ENCODE assay signal across 7 mouse cellular contexts in the genomic region with DNA sequence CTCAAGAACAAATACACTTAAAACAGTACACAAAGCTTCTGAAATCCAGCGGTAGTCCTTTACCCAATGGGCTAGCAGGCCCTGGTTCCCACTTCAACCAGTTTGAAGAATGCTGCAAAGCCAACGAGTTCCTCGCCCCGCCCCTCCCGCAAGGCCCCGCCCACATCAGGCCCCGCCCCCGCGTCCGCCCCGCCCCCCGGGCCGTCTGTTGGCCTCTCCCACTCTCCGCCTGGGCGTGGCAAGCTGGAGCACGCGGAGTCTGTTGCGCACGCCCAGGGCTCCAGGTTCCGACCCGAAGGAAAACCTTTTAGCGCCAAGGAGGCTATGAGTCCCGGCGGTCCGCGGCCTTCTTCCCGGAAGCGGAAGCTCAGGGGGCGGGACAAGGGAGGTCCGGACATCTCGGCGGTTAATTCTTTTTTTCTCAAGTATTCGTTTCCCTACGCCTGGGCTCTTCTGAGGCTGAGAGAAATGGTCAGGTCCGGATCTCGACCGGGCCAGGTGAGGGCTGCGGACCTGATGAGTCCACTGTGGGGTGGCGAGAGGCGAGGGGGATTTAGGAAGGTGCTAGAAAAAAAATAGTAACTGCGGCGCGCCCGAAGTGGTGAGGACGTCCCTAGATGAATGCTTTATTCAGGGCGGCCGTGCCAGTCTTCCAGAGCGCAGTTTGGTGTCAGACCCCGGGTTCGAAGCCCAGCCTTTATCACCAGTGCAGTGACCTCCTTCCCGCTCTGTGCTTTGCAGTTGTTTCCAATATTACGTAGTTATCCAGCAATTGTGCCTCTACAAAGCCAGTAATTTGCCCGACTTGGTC. TPM values are rescaled to one million over a fixed set of nuclear protein-coding genes. Genes with fewer than 3 reads are reported as not detected.
DNase-seq lines count a peak whose midpoint lies in the region; ATAC-seq and TF ChIP-seq lines count a peak whose summit lies in the region.

TSS of gene Ccdc14 (plus strand) at position 283 of the 811 bp plus-strand sequence.

- TF ChIP-seq POLR2A in small intestine, adult 2 months (IDR thresholded peaks at IDR 0.05; ENCODE audit: low read depth, low read length): no peak

- no peaks in the 10 kb centered on the region for H3K27me3 ChIP-seq in intestine, postnatal 0 days (replicated peaks; ENCODE audit: control insufficient read depth, insufficient read depth, low read length)
- H3K27me3 ChIP-seq in midbrain, embryonic 12.5 days: no peaks in the 10 kb centered on the region
- H3K27me3 ChIP-seq in small intestine, adult 2 months (ENCODE audit: control insufficient read depth, insufficient read depth, low read length): no peaks in the 10 kb centered on the region

- WGBS in intestine, postnatal 0 days: under 1% methylated on average over 53 of the region's 53 CpGs
- WGBS in midbrain, embryonic 12.5 days: under 1% methylated on average over 53 of the region's 53 CpGs
- WGBS in small intestine, adult 2 months: 1% methylated on average over 53 of the region's 53 CpGs

- no peaks in the 10 kb centered on the region for H3K36me3 ChIP-seq in intestine, postnatal 0 days (ENCODE audit: control insufficient read depth, insufficient read depth)
- H3K36me3 ChIP-seq in midbrain, embryonic 12.5 days: no peaks in the 10 kb centered on the region
- no peaks in the 10 kb centered on the region for H3K36me3 ChIP-seq in small intestine, adult 2 months (ENCODE audit: control insufficient read depth, insufficient read depth, low read length)

- ATAC-seq in intestine, postnatal 0 days: peak; percentile 97
- ATAC-seq in midbrain, embryonic 12.5 days (ENCODE audit: low FRiP score, low read depth): peak; percentile 93

- H3K9me3 ChIP-seq in intestine, postnatal 0 days (ENCODE audit: control insufficient read depth): no peaks in the 10 kb centered on the region
- no peaks in the 10 kb centered on the region for H3K9me3 ChIP-seq in midbrain, embryonic 12.5 days

- peak within 1 kb of the TSS; percentile 69 for H3K9ac ChIP-seq in intestine, postnatal 0 days (ENCODE audit: low read depth, low read length)
- peak within 1 kb of the TSS; percentile 63 for H3K9ac ChIP-seq in midbrain, embryonic 12.5 days (replicated peaks)

- peak within 1 kb of the TSS; percentile 61 for H3K4me3 ChIP-seq in intestine, postnatal 0 days (ENCODE audit: low read depth, low read length)
- H3K4me3 ChIP-seq in midbrain, embryonic 12.5 days: peak within 1 kb of the TSS; percentile 67
- peak within 1 kb of the TSS; percentile 95 for H3K4me3 ChIP-seq in small intestine, adult 2 months (ENCODE audit: low read depth, low read length)

- DNase-seq in adrenal gland, adult 8-10 months: peak; percentile 86
- DNase-seq in embryo, embryonic 9.5 days (ENCODE audit: extremely low spot score): peak; percentile 96
- DNase-seq in gastrocnemius, postnatal 4 days (ENCODE audit: low spot score in 2 of 2): peak; percentile 75 to 87
- DNase-seq in left cerebral cortex, postnatal 4 days: peak; percentile 83

- no peaks in the 10 kb centered on the region for H3K4me1 ChIP-seq in intestine, postnatal 0 days (replicated peaks; ENCODE audit: control insufficient read depth, insufficient read depth, low read length)
- H3K4me1 ChIP-seq in midbrain, embryonic 12.5 days: peaks cover 13% of the 10 kb centered on the region
- peaks cover 4% of the 10 kb centered on the region; the same call in 1 of the 2 replicates for H3K4me1 ChIP-seq in small intestine, adult 2 months (ENCODE audit: control insufficient read depth, insufficient read depth, insufficient read length, low read length)

- H3K27ac ChIP-seq in intestine, postnatal 0 days (ENCODE audit: low read depth, low read length): peak within 1 kb of the TSS; percentile 73
- H3K27ac ChIP-seq in midbrain, embryonic 12.5 days (replicated peaks): peak within 1 kb of the TSS; percentile 69
- 0 out of 2 replicates have a peak within 1 kb of the TSS, but pooled peaks have one; percentile 30 for H3K27ac ChIP-seq in small intestine, adult 2 months (ENCODE audit: insufficient read depth, low read depth, low read length)

- H3K4me2 ChIP-seq in intestine, postnatal 0 days (replicated peaks; ENCODE audit: low read depth): peak within 1 kb of the TSS; percentile 81
- peak within 1 kb of the TSS; percentile 86 for H3K4me2 ChIP-seq in midbrain, embryonic 12.5 days (replicated peaks)

- TF ChIP-seq CTCF in intestine, postnatal 0 days (IDR thresholded peaks at IDR 0.05; ENCODE audit: low read depth): no peak
- no peak for TF ChIP-seq CTCF in small intestine, adult 2 months (IDR thresholded peaks at IDR 0.05; ENCODE audit: extremely low read depth, insufficient read length, insufficient replicate concordance, low read depth, low read length)

- intact Hi-C loops in left cerebral cortex, postnatal 4 days (cut with DNase I): loop anchor here (10.0 kb wide), 2 partner anchors 346 to 496 kb away; no protein-coding TSS in a partner anchor

RNA-seq across cellular contexts. Expression of gene Ccdc14, which starts in this region (rescaled TPM):
- 1 to 10 TPM; 2.7 to 6.3 (median 4.1) TPM for total RNA-seq in adrenal gland, adult 8-10 months (2022)
- total RNA-seq in gastrocnemius, postnatal 4 days (2021): 1 to 10 TPM; 6.5 to 7.2 TPM
- polyA plus RNA-seq in intestine, postnatal 0 days (2015; fragmentation: Nextera tagmentation; extraction: Ambion mirVana): 1.7 and 1.8 TPM in 2 replicates
- 1 to 10 TPM; 4.8 to 5.1 TPM for total RNA-seq in left cerebral cortex, postnatal 4 days (2021)
- 8.9 and 10.1 TPM in 2 replicates for polyA plus RNA-seq in midbrain, embryonic 12.5 days (2016; fragmentation: Nextera tagmentation; extraction: Ambion mirVana)
- 0.39 and 0.71 TPM in 2 replicates for polyA plus RNA-seq in small intestine, adult 2 months (2012; rRNA removed)

Comparison
In these comparisons a context has a peak if more than half of its experiments do, and no peak if none do; other contexts are left out.
1. Peak in every context shown above with its lines: DNase-seq, ATAC-seq, H3K4me3 ChIP-seq and H3K27ac ChIP-seq.